Mouse (Mus musculus): ENCODE results near the gene Taf4.

DNA sequence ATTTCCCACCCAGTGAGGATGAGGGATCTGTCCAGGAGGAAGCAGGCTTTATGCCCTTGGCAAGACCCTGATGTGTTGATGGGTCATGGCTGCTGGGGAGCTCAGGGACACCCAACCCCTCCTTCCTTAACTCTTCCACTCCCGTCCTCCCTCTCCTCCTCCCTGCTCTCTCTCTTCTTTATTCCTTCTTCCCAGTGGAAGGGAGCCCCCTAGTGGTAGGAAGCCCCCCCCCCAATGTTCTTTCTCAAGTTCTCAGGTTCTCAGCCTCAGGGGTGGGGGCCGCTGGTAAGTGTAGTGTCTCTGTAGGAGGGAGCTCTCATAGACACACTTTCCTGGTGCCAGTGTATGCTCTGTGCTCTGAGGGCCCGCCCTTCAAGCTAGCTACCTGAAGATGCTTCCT is 113.2 kb downstream of the Taf4 start:
- TF ChIP-seq CTCF (IDR thresholded peaks at IDR 0.05; ENCODE audit: low read depth, low read length) (peak; percentile 16), POLR2A (IDR thresholded peaks at IDR 0.05; ENCODE audit: insufficient read depth, low read length) (no peak)

All from ES-Bruce4 (cell line).